ENCODE assay signal across 8 mouse cellular contexts in the genomic region with DNA sequence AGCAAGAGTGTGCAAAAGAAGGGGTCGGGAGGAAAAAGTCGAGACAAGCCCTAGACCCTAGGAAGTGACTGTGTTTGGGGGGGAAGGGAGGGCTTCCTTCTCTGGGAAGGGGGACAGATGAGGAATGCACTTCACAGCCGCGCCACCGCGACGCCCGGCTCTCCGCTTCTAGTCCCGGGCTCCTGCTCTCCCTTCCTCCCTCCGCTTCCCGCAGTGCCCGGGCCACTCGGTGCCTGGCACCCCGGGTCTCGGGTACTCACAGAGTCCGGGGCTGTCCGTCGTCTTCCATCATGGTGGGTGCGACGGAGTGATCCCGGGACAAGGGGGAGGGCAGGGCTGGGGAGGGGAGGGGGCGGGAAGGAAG. TPM values are rescaled to one million over a fixed set of nuclear protein-coding genes. Genes with fewer than 3 reads are reported as not detected.
A peak's percentile ranks its signal among the peaks of the same experiment; 100 is the strongest.
DNase-seq lines count a peak whose midpoint lies in the region; ATAC-seq and TF ChIP-seq lines count a peak whose summit lies in the region.

No protein-coding gene starts in this region.

- no peak for TF ChIP-seq CTCF in layer of hippocampus, adult 2 months (conservative IDR thresholded peaks at IDR 0.05)
- TF ChIP-seq CTCF in ES-Bruce4 (IDR thresholded peaks at IDR 0.05; ENCODE audit: low read depth, low read length) = no peak

- no peaks in the 10 kb centered on the region for H3K4me1 ChIP-seq in ES-Bruce4 (ENCODE audit: control insufficient read depth, insufficient read depth, low read length)
- no peaks in the 10 kb centered on the region for H3K4me1 ChIP-seq in brown adipose tissue, adult 24 weeks (ENCODE audit: control insufficient read depth, insufficient read depth, insufficient read length, low read length)
- H3K4me1 ChIP-seq in hindbrain, embryonic 14.5 days (replicated peaks; ENCODE audit: control insufficient read depth, insufficient read depth, low read length) = peaks cover 26% of the 10 kb centered on the region
- peaks cover 24% of the 10 kb centered on the region; the same call in 1 of the 2 replicates for H3K4me1 ChIP-seq in midbrain, embryonic 14.5 days (ENCODE audit: control insufficient read depth, insufficient read depth, low read length)

- peak overlapping the region; percentile 76 for H3K4me3 ChIP-seq in layer of hippocampus, adult 2 months
- H3K4me3 ChIP-seq in ES-Bruce4 (ENCODE audit: low read depth, low read length) = peak overlapping the region; percentile 96
- peak overlapping the region; percentile 88 for H3K4me3 ChIP-seq in brown adipose tissue, adult 24 weeks (ENCODE audit: insufficient read depth, low read depth, low read length)
- peak overlapping the region; percentile 86 for H3K4me3 ChIP-seq in hindbrain, embryonic 14.5 days (replicated peaks; ENCODE audit: low read length)
- H3K4me3 ChIP-seq in midbrain, embryonic 14.5 days (replicated peaks; ENCODE audit: low read depth, low read length) = peak overlapping the region; percentile 89

- peak overlapping the region; percentile 89 for H3K4me2 ChIP-seq in hindbrain, embryonic 14.5 days (replicated peaks)
- peak overlapping the region; percentile 90 for H3K4me2 ChIP-seq in midbrain, embryonic 14.5 days (ENCODE audit: low read length)

- peak; percentile 10 to 14 for DNase-seq in layer of hippocampus, adult 2 months (ENCODE audit: low spot score in 2 of 2)
- DNase-seq in layer of hippocampus, postnatal 14 days (ENCODE audit: low spot score in 2 of 2) = no peak
- DNase-seq in hindbrain, embryonic 14.5 days (ENCODE audit: low spot score) = peak; percentile 42
- peak; percentile 65 for DNase-seq in midbrain, embryonic 14.5 days
- DNase-seq in gastrocnemius, postnatal 25 days = no peak
- no peak for DNase-seq in kidney, postnatal 25 days

- H3K9me3 ChIP-seq in ES-Bruce4 (replicated peaks; ENCODE audit: control insufficient read depth, insufficient read depth, low read length, poor library complexity, severe bottlenecking) = no peaks in the 10 kb centered on the region
- H3K9me3 ChIP-seq in hindbrain, embryonic 14.5 days (ENCODE audit: control insufficient read depth, low read length) = no peaks in the 10 kb centered on the region
- no peaks in the 10 kb centered on the region for H3K9me3 ChIP-seq in midbrain, embryonic 14.5 days (ENCODE audit: control insufficient read depth, low read length)

- TF ChIP-seq POLR2A in ES-Bruce4 (IDR thresholded peaks at IDR 0.05; ENCODE audit: insufficient read depth, low read length) = no peak

- ATAC-seq in hindbrain, embryonic 14.5 days (ENCODE audit: low FRiP score) = peak; percentile 4; the same call in 1 of the 2 replicates
- peak; percentile 34; the same call in 1 of the 2 replicates for ATAC-seq in midbrain, embryonic 14.5 days (ENCODE audit: low FRiP score, low TSS enrichment)

- 0% methylated on average over 21 of the region's 23 CpGs for WGBS in hindbrain, embryonic 14.5 days
- WGBS in midbrain, embryonic 14.5 days = 0% methylated on average over 22 of the region's 23 CpGs

- peak overlapping the region; percentile 97 for H3K27ac ChIP-seq in layer of hippocampus, adult 2 months
- H3K27ac ChIP-seq in ES-Bruce4 (ENCODE audit: insufficient read depth, low read length) = no peak overlapping the region
- H3K27ac ChIP-seq in brown adipose tissue, adult 24 weeks (replicated peaks; ENCODE audit: low read depth, low read length) = peak overlapping the region; percentile 65
- H3K27ac ChIP-seq in hindbrain, embryonic 14.5 days = peak overlapping the region; percentile 90
- H3K27ac ChIP-seq in midbrain, embryonic 14.5 days (replicated peaks; ENCODE audit: low read depth, low read length) = peak overlapping the region; percentile 88

- H3K36me3 ChIP-seq in ES-Bruce4 (ENCODE audit: control insufficient read depth, insufficient read depth, low read length, poor library complexity, severe bottlenecking) = no peaks in the 10 kb centered on the region
- no peaks in the 10 kb centered on the region for H3K36me3 ChIP-seq in hindbrain, embryonic 14.5 days (replicated peaks; ENCODE audit: control insufficient read depth, insufficient read depth)
- no peaks in the 10 kb centered on the region for H3K36me3 ChIP-seq in midbrain, embryonic 14.5 days (ENCODE audit: control insufficient read depth, insufficient read depth, low read length)

- no peak for TF ChIP-seq EP300 in ES-Bruce4 (IDR thresholded peaks at IDR 0.05; ENCODE audit: insufficient read depth, low read depth, low read length)

- no peaks in the 10 kb centered on the region for H3K27me3 ChIP-seq in ES-Bruce4 (ENCODE audit: control insufficient read depth, insufficient read depth, low read length, poor library complexity, severe bottlenecking)
- H3K27me3 ChIP-seq in hindbrain, embryonic 14.5 days (ENCODE audit: control insufficient read depth, insufficient read depth, low read length) = no peaks in the 10 kb centered on the region
- no peaks in the 10 kb centered on the region for H3K27me3 ChIP-seq in midbrain, embryonic 14.5 days (ENCODE audit: control insufficient read depth, insufficient read depth, low read length)

- H3K9ac ChIP-seq in ES-Bruce4 (ENCODE audit: low read depth, poor library complexity, severe bottlenecking) = peak overlapping the region; percentile 89
- H3K9ac ChIP-seq in hindbrain, embryonic 14.5 days = peak overlapping the region; percentile 86
- H3K9ac ChIP-seq in midbrain, embryonic 14.5 days (replicated peaks; ENCODE audit: low read length) = peak overlapping the region; percentile 83

RNA-seq across cellular contexts. Expression of gene Tial1, which starts 0.7 kb away (rescaled TPM):
- 100 to 1,000 TPM; 111 to 128 TPM for total RNA-seq in layer of hippocampus, adult 2 months (2021)
- 100 to 1,000 TPM; 105 to 113 TPM for total RNA-seq in layer of hippocampus, postnatal 14 days (2021)
- polyA plus RNA-seq in ES-Bruce4 (2011; ENCODE audit: insufficient read depth, insufficient read length, low read depth, missing spikeins) = 134 and 152 TPM in 2 replicates
- 38.1 and 43.4 TPM in 2 replicates for polyA plus RNA-seq in brown adipose tissue, adult 24 weeks (2012; ENCODE audit: insufficient read depth, insufficient read length, missing spikeins)
- 33.7 and 37.1 TPM in 2 replicates for polyA plus RNA-seq in hindbrain, embryonic 14.5 days (2014; fragmentation: Nextera tagmentation; extraction: Ambion mirVana)
- polyA plus RNA-seq in midbrain, embryonic 14.5 days (2014; fragmentation: Nextera tagmentation; extraction: Ambion mirVana) = 44.1 and 44.7 TPM in 2 replicates
- total RNA-seq in gastrocnemius, postnatal 25 days (2021) = 10 to 100 TPM; 36.3 to 40.6 TPM

RNA-seq across cellular contexts. Expression of gene Rgs10, which starts 42.3 kb away (rescaled TPM):
- 10 to 100 TPM; 43.4 to 44.1 TPM for total RNA-seq in layer of hippocampus, adult 2 months (2021)
- total RNA-seq in layer of hippocampus, postnatal 14 days (2021) = 10 to 100 TPM; 46.5 to 55.4 TPM
- 6.0 and 6.3 TPM in 2 replicates for polyA plus RNA-seq in ES-Bruce4 (2011; ENCODE audit: insufficient read depth, insufficient read length, low read depth, missing spikeins)
- polyA plus RNA-seq in brown adipose tissue, adult 24 weeks (2012; ENCODE audit: insufficient read depth, insufficient read length, missing spikeins) = 9.6 and 9.9 TPM in 2 replicates
- polyA plus RNA-seq in hindbrain, embryonic 14.5 days (2014; fragmentation: Nextera tagmentation; extraction: Ambion mirVana) = 56.7 and 56.9 TPM in 2 replicates
- 43.6 and 57.5 TPM in 2 replicates for polyA plus RNA-seq in midbrain, embryonic 14.5 days (2014; fragmentation: Nextera tagmentation; extraction: Ambion mirVana)
- total RNA-seq in gastrocnemius, postnatal 25 days (2021) = 1 to 10 TPM; 3.6 to 4.1 TPM

Comparison
In these comparisons a context has a peak if more than half of its experiments do, and no peak if none do; other contexts are left out.
1. DNase-seq: peak in layer of hippocampus, adult 2 months (2 of 2), hindbrain, embryonic 14.5 days (single experiment) and midbrain, embryonic 14.5 days (single experiment); none in layer of hippocampus, postnatal 14 days (0 of 2), gastrocnemius, postnatal 25 days (single experiment) and kidney, postnatal 25 days (0 of 2).
2. Peak in every context shown above with its lines, with median percentiles within 50 percentile points of each other: H3K4me3 ChIP-seq and H3K9ac ChIP-seq.